Comparison of ENCODE assay signal across 9 mouse cellular contexts in genomic region chr2:110229143-110230087, GRCm38 (mm10).
DNase-seq lines count a peak whose midpoint lies in the region; ATAC-seq and TF ChIP-seq lines count a peak whose summit lies in the region.
"Had no signal": no experiment of that assay in that cellular context is flagged by ENCODE, and none has a peak within 500 bp of the region (broad histone marks: within the 10 kb centered on the region; RNA-seq: fewer than 3 reads in every experiment).

No protein-coding gene starts in this region.

- 32% methylated on average over 15 of the region's 15 CpGs for WGBS in heart, embryonic 10.5 days
- 40% methylated on average over 15 of the region's 15 CpGs for WGBS in limb, embryonic 12.5 days
- WGBS in midbrain, postnatal 0 days, result 34% methylated on average over 15 of the region's 15 CpGs

- H3K27me3 ChIP-seq in heart, embryonic 10.5 days (ENCODE audit: insufficient read depth, poor library complexity, severe bottlenecking), result no peaks in the 10 kb centered on the region
- H3K27me3 ChIP-seq in limb, embryonic 12.5 days, result no peaks in the 10 kb centered on the region
- H3K27me3 ChIP-seq in midbrain, postnatal 0 days (ENCODE audit: insufficient read depth, low read length), result no peaks in the 10 kb centered on the region

- H3K4me1 ChIP-seq in heart, embryonic 10.5 days, result no peaks in the 10 kb centered on the region
- peaks cover 5% of the 10 kb centered on the region for H3K4me1 ChIP-seq in limb, embryonic 12.5 days (replicated peaks)
- H3K4me1 ChIP-seq in midbrain, postnatal 0 days (ENCODE audit: insufficient read depth, low read length), result no peaks in the 10 kb centered on the region

- peak; percentile 44 for DNase-seq in urinary bladder, postnatal 25 days (ENCODE audit: low spot score)
- DNase-seq in urinary bladder, adult 2 months (ENCODE audit: low spot score), result no peak
- peak; percentile 71 for DNase-seq in embryo, embryonic 9.5 days (ENCODE audit: extremely low spot score)
- no peak for DNase-seq in heart, embryonic 10.5 days (ENCODE audit: low spot score)
- peak; percentile 88 for DNase-seq in kidney, adult 9 months
- DNase-seq in midbrain, postnatal 0 days (ENCODE audit: low spot score), result peak; percentile 96
- no peak for DNase-seq in B cell, adult 2 months

- H3K4me3 ChIP-seq in heart, embryonic 10.5 days, result no peak overlapping the region
- H3K4me3 ChIP-seq in limb, embryonic 12.5 days (replicated peaks), result no peak overlapping the region
- no peak overlapping the region for H3K4me3 ChIP-seq in midbrain, postnatal 0 days (ENCODE audit: low read depth, low read length)
- H3K4me3 ChIP-seq: erythroblast, embryonic 14.5 days had no signal

- H3K9ac ChIP-seq in limb, embryonic 12.5 days (replicated peaks), result no peak overlapping the region
- H3K9ac ChIP-seq in midbrain, postnatal 0 days (replicated peaks; ENCODE audit: low read length, poor library complexity, severe bottlenecking), result no peak overlapping the region

- H3K27ac ChIP-seq in heart, embryonic 10.5 days, result 0 out of 2 replicates have a peak overlapping the region, but pooled peaks have one; percentile 36
- H3K27ac ChIP-seq in limb, embryonic 12.5 days, result 0 out of 2 replicates have a peak overlapping the region, but pooled peaks have one; percentile 0
- no peak overlapping the region; the same call in 1 of the 2 replicates for H3K27ac ChIP-seq in midbrain, postnatal 0 days (ENCODE audit: low read depth, low read length)

- H3K4me2 ChIP-seq in limb, embryonic 12.5 days, result 0 out of 2 replicates have a peak overlapping the region, but pooled peaks have one; percentile 9
- peak overlapping the region; percentile 21; the same call in 1 of the 2 replicates for H3K4me2 ChIP-seq in midbrain, postnatal 0 days (ENCODE audit: low read depth, low read length, poor library complexity, severe bottlenecking)

- no peaks in the 10 kb centered on the region for H3K36me3 ChIP-seq in heart, embryonic 10.5 days
- no peaks in the 10 kb centered on the region for H3K36me3 ChIP-seq in limb, embryonic 12.5 days
- H3K36me3 ChIP-seq in midbrain, postnatal 0 days (ENCODE audit: insufficient read depth, low read length), result no peaks in the 10 kb centered on the region

- peak; percentile 76; the same call in 1 of the 2 replicates for ATAC-seq in limb, embryonic 12.5 days (ENCODE audit: insufficient number of reproducible peaks, insufficient read depth, low FRiP score, low TSS enrichment, low read depth)
- peak; percentile 87 for ATAC-seq in midbrain, postnatal 0 days (ENCODE audit: low FRiP score)

- H3K9me3 ChIP-seq in heart, embryonic 10.5 days, result no peaks in the 10 kb centered on the region
- no peaks in the 10 kb centered on the region for H3K9me3 ChIP-seq in limb, embryonic 12.5 days
- H3K9me3 ChIP-seq in midbrain, postnatal 0 days (ENCODE audit: low read length), result no peaks in the 10 kb centered on the region

- TF ChIP-seq CTCF in midbrain, postnatal 0 days (IDR thresholded peaks at IDR 0.05), result peak; percentile 91

Comparison
In these comparisons a context has a peak if more than half of its experiments do, and no peak if none do; other contexts are left out.
1. DNase-seq: peak in urinary bladder, postnatal 25 days (single experiment), embryo, embryonic 9.5 days (single experiment), kidney, adult 9 months (single experiment) and midbrain, postnatal 0 days (single experiment); none in urinary bladder, adult 2 months (single experiment), heart, embryonic 10.5 days (single experiment) and B cell, adult 2 months (0 of 2).